Mouse (Mus musculus) G1E-ER4 (cell line): Measurements from ENCODE around the gene Nos3. TPM values are rescaled to one million over a fixed set of nuclear protein-coding genes. Genes with fewer than 3 reads are reported as not detected.

Experiments used
- GATA1 ChIP-seq: IDR thresholded peaks from one replicate; pipeline ENCODE4 v1.8.0; 2012; ENCODE audit warnings: low read length, inconsistent platforms
- polyA plus RNA-seq: library from polyadenylated mRNA; stranded (reverse); fragments of >175 nt; gene quantifications from 2 replicates; pipeline ENCODE4 v1.2.3, GENCODE M21; 2012

Nos3 gene
- polyA plus RNA-seq, 1 experiment: 0.06 TPM

GRCm38 (mm10) chr5:24342205-24342963, 22.2 kb upstream of the Nos3 start:
- no peak for TF ChIP-seq GATA1

DNA sequence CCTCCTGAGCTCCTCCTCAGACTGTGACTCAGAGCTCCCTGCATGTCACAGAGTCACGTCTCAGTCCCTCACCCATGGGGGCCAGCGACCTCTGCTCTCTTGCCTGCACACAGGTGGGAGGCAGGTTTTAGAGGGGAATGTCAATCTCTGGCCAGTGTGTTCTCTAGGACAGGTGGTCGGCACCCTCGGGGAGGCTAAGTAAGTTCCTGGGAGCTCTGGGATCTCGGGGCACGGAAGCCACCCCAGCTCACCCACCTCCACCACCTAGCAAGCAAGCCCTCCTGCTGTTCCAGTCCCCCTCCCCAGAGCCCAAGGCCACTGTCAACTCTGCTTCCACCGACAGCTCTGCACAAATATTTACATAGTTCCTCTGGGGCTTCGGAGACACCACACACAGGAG, 21.6 kb upstream of the Nos3 start:
- no peak for TF ChIP-seq GATA1

GRCm38 (mm10) chr5:24343379-24343778, 21.2 kb upstream of the Nos3 start:
- TF ChIP-seq GATA1: no peak

- TF ChIP-seq GATA1: no peak
Observed at GRCm38 (mm10) chr5:24343977-24344436, 20.6 kb upstream of the Nos3 start.

DNA sequence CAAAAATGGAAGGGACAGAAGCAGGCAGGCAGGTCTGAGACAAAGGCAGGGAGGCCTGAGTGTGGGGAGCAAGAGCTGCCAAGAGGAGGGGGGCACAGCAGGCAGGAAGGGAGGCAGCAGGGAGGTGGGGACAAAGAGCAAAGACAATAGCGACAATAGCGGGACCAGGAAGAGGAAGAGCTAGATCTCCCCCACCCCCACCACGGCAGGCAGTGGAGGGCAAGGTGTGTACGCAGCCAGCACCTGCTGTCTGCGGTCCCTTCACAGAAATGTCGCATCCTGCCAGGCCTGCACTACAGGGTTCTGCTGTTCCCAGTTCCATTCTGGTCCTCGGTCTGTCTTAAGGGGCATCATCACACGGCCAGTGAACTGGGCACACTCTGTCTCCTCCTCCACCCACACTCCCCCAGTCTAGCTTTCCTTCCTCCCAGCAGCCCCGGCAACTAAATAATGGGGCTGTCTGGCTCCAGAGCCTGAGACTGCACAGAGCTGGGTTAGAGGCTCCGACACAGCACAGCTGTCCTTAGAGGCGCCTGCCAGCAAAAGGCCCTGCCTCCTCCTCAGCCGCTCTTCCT, 20.0 kb upstream of the Nos3 start:
- TF ChIP-seq GATA1: no peak

- TF ChIP-seq GATA1: no peak
Observed at GRCm38 (mm10) chr5:24346313-24346712, 18.3 kb upstream of the Nos3 start.

GRCm38 (mm10) chr5:24347186-24347875, 17.3 kb upstream of the Nos3 start:
- TF ChIP-seq GATA1: no peak

- TF ChIP-seq GATA1: no peak
Observed at GRCm38 (mm10) chr5:24348128-24348527, 16.5 kb upstream of the Nos3 start.

- no peak for TF ChIP-seq GATA1
Observed at GRCm38 (mm10) chr5:24348546-24348945, 16.1 kb upstream of the Nos3 start.

DNA sequence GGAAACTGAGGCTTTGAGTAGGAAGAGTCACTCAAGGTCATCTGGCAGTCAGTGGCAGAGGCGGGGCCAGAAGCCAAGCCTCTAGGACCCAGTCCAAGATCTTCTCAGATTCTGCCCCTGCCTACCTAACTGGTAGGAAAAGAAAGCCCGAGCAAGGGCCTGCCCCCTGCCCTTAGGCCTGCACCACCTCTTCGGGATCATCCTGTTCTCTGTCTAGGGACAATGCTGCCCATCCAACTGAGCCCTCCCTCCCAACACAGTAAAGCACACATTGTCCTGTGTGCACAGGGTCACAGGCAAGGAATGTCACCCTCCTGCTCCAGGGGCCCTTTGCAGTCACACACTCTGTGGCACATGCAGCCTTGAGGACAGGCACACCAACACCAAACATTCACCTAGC, 14.5 kb upstream of the Nos3 start:
- TF ChIP-seq GATA1: no peak

DNA sequence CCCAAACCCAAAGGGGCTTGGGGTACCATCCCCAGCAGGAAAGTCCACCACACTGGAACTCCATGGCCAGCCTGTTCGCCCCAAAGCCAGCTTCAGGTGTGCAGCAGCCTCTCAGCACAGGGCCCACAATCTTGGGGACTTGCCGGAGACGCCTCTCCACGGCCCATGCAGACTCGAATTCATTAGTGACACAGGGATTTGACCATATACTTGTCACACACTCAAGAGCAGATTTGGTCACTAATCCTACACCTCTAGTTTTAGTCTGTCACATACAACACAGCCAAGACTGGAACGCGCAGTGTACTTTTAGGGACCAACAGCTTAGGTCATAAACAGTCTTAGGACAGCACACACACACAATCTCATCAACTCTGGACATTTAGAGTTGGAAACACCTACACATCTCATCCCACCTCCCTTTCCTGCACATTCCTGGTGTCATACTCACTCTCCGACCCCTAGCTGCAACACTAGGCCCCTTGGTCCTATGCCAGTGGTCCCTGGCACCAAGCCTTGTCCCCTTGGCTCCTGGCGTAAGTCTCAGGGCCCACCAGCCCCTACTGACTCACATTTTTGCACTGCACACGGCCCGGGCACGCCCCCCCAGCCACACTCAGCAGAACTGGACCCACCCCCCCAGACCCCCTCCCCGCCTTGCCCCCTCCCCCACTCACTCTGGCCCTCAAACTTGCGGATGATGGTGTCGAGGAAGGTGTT, 13.9 kb upstream of the Nos3 start:
- TF ChIP-seq GATA1: no peak

- no peak for TF ChIP-seq GATA1
Observed at GRCm38 (mm10) chr5:24351278-24351677, 13.3 kb upstream of the Nos3 start, which contains the start of gene Kcnh2. Gene Kcnh2 (minus strand): TSS chr5:24351604.

DNA sequence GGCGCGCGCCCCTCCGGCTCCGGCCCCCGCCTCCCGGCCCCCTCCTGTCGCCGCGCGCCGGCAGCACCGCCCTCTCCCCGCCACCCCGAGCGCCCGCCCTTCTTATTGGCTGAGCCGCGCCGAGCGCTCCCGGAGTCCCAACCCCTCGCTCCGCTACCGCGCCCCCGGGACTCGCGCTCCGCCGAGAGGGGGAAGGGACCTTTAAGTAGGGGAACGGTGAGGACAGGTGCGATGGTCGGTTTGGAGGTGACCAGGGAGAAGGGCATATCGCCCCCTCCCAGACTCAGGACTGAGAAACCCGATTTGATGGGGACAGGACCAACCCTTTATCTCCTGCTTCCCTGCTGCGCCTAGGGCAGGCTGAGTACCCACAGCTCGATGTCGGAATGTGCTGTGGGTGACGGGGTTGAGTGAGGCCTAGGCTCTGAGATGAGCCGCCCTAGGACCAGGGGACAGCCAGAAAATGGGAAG, 12.9 kb upstream of the Nos3 start:
- no peak for TF ChIP-seq GATA1

DNA sequence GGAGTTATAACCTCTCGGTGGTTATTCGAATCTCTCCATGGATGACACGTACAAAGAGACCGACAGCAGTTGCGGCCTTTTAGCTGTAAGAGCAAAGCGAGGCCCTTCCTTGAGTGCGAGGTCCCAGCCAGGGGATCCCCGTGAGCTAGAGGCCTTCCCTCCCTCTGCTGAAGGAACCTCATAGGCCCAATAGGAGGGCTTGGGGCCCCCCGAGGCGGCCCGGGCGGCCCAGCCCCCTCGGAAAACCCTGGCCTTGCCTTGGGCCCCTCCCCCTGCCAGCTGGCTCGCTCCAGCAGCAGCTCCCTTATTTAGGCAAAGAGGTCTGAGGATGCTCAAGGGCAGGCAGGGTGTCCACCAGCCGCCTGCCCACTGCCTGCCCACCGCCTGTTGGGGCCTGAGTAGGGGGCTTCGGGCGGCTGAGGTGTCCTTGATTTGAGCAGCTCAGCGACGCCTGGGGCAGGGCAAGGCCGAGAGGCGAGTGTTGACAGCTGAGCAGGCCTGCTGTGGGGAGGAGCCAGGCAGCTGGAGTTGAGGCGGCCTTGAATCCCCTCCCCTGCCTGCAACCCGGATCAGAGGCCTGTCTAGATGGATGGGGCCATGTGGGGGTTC, 12.3 kb upstream of the Nos3 start:
- TF ChIP-seq GATA1: no peak

GRCm38 (mm10) chr5:24353327-24353726, 11.3 kb upstream of the Nos3 start:
- TF ChIP-seq GATA1: no peak
